Mouse (Mus musculus) bone marrow, adult 2 months (tissue): ENCODE data around the gene Rrbp1.

Source experiments
- CTCF ChIP-seq: fragments of 200-500 bp; IDR thresholded peaks from 2 replicates; pipeline ENCODE4 v1.5.1; 2011; ENCODE audit warnings: low read length, control low read depth; ENCODE audit not compliant: control insufficient read depth, insufficient read depth
- POLR2A ChIP-seq: fragments of 200-500 bp; IDR thresholded peaks from 2 replicates; pipeline ENCODE4 v1.6.1; 2011; ENCODE audit warnings: low read depth, mild to moderate bottlenecking, control low read depth, low read length, borderline replicate concordance; ENCODE audit not compliant: control insufficient read depth

- TF ChIP-seq CTCF (peak; percentile 33; the same call in 1 of the 2 replicates), POLR2A (no peak)
These were observed 32.5 kb downstream of the Rrbp1 start for GRCm38 (mm10) chr2:143978444-143979147.
